Mouse (Mus musculus): ENCODE data around the gene Stk16.

Stk16 gene

GRCm38 (mm10) chr1:75234606-75235005 is 24.0 kb downstream of the Stk16 start:
- DNase-seq (ENCODE audit: extremely low spot score, low read depth, low spot score): no peak

GRCm38 (mm10) chr1:75236117-75237050 is 25.7 kb downstream of the Stk16 start, which contains the start of gene Dnajb2:
Dnajb2 (plus strand) TSS chr1:75236406.
- no peak for DNase-seq (ENCODE audit: extremely low spot score, low read depth, low spot score)

GRCm38 (mm10) chr1:75239591-75239990 is 29.0 kb downstream of the Stk16 start:
- no peak for DNase-seq (ENCODE audit: extremely low spot score, low read depth, low spot score)

GRCm38 (mm10) chr1:75243411-75243810 is 32.8 kb downstream of the Stk16 start:
- no peak for DNase-seq (ENCODE audit: extremely low spot score, low read depth, low spot score)

DNA sequence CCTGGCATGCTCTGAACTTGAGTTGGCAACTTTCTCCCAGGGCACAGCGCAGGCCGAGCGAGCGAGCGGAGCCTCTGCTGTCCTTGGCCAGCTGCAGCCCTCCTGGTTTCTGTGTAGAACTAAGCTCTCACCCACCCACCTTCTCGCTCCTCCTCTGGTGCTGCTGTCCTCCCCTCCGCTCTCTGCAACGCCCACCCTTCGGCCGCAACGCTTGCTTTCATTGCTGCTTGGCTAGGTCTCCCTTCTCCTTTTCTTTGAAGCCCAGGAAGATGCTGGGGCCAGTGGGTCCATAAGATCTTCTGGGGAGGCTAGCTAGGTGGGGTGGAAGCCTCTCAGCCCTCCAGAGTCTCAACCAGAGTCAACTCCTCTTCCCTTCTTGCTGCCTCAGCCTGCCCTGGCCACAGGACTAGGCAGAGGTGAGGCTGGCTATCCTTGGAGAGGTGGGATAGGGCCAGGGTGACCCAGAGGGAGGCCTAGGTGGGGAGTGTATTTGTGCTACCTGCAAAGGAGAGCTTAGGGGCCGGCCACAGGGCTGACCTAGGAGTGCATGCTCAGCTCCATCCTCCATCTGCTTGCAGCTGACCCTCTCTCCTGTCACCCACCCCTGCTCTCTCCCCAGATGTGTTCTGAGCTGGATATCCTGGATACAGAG is 33.7 kb downstream of the Stk16 start:
- DNase-seq (ENCODE audit: extremely low spot score, low read depth, low spot score): no peak

DNA sequence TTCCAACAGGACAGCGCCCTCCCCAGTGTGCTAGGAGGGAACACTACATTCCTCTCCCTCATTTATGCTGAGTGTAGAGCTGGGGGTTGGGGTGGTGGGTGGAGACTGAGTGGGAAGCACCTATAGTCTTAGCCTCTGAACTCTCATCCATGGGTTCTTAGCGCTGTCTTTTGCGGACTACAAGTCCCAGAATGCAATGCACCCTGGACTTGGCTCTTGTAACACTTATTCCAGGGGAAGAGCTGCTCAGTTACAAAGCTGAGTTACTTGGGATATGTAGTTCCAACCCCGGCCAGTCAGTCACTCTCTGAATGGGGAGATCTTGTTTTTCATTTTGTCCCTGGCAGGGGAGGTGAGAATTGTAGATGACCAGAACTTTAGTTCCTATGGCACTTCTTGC is 34.2 kb downstream of the Stk16 start:
- DNase-seq (ENCODE audit: extremely low spot score, low read depth, low spot score): no peak

DNA sequence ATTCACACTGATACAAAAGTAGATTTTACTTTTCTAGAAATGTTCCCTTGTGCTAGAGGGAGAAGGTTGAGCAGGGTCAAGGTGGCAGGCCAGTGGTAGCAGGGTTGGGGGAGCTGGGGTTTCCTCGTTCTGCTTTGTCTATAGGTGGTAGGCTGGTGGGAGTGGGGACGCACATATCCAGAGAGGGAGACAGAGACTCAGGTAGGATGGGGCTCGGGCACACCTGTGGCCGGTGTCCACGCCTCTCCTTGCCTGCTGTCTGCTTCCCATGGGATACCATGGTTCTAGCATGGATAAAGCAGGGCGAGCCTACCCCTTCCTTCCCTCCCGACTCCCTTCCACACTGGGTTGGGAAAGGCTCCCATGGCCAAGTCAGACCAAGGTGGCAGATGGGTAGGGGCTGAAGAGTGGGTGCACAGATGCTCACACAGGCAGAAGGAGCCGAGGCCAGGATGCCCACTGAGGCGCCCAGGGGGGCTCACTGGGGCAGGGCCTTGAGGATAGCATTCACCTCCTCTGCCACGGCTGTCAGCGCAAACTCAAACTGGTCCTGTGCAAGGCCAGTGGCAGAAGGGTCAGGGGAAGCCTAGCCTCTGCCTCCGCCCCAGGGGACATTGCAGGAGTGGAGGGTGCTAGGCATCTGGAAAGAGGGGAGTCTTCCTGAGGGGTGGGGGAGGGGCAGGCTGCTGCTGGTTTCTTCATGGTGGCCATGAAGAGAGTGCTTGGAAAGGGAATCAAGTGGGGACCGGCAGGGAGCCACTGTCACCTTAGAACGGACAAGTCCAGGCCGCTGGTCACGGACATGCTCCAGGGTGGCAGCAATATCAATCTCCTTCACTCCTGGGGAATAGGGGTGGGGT is 36.7 kb downstream of the Stk16 start:
- DNase-seq (ENCODE audit: extremely low spot score, low read depth, low spot score): no peak

DNA sequence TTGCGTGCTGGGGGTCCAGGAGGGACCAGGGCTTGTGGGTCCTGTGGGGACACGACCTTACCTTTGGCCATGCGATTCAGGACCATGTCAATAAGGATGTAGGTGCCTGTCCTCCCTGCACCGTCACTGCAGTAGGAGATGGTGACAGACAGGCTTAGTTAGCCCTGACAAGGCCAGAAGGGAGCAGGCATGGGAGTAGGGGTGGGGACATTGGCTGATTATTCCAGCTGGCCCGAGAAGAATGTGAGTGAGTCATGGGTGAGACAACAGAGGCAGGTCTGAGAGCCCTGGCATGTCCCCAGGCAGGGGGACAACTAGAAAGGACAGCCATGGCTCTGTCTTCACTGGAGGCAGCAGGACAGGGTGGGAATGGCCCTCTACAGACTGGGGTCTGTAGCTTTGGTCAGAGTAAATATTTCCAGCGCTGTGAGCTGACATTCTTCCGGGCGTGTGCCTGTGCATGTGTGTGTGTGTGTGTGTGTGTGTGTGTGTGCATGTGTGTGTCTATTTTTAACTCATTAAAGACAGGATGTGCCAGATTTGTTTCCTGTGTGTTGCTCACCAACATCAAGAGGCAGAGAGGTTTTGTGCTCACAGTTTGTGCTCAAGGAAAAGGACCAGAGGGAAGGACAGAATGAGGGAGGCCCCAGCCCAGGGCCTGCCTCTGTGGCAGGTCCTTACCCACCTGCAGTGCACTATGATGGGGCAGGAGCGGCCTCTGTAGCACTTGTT is 37.6 kb downstream of the Stk16 start:
- no peak for DNase-seq (ENCODE audit: extremely low spot score, low read depth, low spot score)

GRCm38 (mm10) chr1:75250498-75250897 is 39.9 kb downstream of the Stk16 start:
- DNase-seq (ENCODE audit: extremely low spot score, low read depth, low spot score): no peak

DNA sequence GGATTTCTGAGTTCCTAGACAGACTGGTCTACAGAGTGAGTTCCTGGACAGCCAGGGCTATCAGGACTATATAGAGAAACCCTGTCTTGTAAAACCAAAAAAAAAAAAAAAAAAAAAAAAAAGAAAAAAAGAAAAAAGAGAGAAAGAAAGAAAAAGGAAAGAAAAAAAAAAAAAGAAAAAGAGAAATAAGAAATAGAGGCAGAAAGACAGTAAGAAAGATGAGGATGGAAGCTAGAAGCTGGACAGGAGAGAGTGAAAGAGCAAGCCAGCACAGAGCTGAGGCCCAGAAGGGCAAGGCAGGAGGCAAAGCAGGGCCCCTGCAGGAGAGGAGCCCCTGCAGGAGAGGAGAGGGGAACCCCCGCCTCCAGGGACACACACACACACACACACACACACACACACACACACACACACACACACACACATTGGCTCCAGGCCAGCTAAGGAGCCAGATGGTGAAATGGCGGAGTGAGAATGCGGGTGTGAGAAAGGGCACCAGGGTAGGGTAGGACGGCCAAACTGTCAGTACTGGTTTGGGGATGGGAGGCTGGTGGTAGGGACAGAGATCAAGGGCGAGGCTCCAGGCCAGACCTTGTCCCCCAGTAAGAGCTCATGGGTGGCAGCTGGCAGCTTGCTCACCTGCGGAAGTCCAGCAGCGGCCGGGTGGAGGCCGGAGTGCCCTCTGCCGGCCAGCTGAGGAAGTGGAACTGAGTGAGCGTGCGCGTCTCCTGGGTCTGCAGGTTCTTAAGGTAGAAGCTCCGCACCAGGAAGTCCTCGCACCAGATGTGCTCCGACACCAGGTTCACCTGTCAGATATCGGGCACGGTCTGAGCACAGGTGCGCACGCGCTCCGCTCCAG is 40.7 kb downstream of the Stk16 start:
- no peak for DNase-seq (ENCODE audit: extremely low spot score, low read depth, low spot score)

DNA sequence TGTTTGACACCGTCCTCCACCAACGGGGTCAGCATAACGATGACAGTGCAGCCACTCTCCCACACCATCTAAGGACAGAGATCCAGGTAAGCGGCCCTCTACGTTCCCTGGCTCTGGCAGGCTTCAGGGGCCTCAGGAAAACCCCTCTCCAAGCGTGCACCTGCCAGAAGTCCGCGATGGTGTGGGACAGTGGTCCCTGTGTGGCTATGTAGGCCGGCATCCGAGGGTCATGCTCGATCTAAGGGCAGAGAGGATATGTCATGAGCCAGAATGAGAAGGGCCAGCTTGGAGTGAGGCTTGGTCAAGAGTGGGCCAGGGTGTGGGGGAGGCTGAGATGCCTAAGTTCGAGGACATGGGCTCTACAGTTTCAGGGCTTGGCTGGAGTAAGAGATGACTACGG is 41.7 kb downstream of the Stk16 start:
- DNase-seq (ENCODE audit: extremely low spot score, low read depth, low spot score): no peak

- DNase-seq (ENCODE audit: extremely low spot score, low read depth, low spot score): no peak
Observed at GRCm38 (mm10) chr1:75253029-75253428, 42.4 kb downstream of the Stk16 start.

DNA sequence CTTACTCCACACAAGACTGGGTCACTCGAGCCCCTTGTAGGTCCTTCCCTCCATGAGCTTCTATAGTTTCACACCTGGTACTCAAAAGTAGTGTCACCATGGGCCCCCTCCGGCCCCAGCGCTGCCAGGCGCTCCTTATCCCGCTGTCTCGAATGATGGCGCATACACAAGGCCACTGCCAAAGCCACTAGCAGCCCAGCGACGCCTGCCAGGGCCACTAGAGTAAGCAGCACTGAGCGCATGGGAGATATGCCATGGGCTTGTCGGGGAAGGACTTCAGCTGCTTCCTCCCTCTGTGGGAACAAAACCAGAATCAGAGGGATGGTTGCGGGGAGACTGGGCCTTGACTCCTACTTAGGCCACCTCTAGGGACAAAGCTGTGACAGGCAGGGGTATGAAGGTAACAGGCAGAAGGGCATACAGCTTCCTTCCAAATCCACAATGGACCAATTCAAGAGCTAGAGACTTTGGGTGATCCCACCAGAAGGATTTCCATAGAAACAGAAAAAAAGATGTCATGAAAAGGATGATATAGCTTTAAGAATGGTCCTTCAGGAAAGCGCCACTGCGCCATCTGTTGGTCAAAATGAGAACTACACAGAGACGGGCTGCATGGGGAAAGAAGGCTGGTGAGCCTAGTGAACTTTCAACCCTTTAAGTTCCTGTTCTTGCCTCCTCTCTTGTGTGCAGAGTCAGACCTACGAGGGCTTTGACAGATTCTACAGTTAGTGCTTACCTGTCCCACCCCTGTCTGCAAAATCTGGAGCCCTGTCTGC is 43.4 kb downstream of the Stk16 start:
- DNase-seq (ENCODE audit: extremely low spot score, low read depth, low spot score): no peak

- DNase-seq (ENCODE audit: extremely low spot score, low read depth, low spot score): no peak
Observed at GRCm38 (mm10) chr1:75254625-75255013, 44.0 kb downstream of the Stk16 start.

DNA sequence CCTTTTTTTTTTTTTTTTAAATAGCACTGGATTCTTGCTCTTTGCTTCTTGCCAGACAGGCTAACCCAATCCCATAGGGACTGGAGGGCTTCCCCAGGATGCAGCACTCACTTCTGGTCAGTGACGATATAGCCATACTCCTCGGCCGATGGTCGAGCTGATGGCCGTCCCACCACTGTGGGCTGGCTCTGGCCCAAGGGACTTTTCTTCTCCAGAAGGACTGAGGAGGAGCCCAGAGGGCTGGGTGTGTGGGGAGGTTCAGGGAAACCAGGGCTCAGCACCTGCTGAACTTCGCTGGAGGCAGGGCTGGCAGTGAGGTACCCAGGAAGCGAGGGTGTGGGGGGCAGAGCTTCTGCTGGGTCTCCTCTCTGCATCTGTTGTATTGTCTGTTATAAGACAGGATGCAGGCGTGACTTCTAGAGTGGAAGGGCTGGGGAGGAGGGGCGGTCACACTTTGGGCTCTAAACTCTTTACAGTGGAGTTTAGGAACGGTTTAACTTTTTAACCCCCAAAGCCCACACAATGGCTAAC is 44.9 kb downstream of the Stk16 start:
- no peak for DNase-seq (ENCODE audit: extremely low spot score, low read depth, low spot score)

DNA sequence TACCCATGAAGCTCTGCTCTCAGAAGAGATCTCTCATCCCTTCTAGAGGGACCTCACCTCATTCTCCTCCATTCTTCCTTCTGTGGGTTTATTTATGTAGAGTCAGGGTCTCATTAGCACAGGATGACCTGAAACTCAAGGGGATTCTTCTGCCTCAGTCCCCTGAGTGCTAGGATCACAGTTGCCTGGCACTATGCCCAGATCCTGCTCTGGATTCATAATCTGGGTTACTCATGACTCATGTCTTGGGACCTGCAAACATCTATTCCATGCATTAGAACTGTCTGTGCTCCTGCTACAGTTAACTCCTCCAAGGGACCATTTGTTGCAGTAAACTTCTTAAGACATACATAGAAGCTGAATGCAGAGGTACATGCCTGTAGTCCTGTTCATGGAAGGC is 50.6 kb downstream of the Stk16 start:
- DNase-seq (ENCODE audit: extremely low spot score, low read depth, low spot score): no peak

DNA sequence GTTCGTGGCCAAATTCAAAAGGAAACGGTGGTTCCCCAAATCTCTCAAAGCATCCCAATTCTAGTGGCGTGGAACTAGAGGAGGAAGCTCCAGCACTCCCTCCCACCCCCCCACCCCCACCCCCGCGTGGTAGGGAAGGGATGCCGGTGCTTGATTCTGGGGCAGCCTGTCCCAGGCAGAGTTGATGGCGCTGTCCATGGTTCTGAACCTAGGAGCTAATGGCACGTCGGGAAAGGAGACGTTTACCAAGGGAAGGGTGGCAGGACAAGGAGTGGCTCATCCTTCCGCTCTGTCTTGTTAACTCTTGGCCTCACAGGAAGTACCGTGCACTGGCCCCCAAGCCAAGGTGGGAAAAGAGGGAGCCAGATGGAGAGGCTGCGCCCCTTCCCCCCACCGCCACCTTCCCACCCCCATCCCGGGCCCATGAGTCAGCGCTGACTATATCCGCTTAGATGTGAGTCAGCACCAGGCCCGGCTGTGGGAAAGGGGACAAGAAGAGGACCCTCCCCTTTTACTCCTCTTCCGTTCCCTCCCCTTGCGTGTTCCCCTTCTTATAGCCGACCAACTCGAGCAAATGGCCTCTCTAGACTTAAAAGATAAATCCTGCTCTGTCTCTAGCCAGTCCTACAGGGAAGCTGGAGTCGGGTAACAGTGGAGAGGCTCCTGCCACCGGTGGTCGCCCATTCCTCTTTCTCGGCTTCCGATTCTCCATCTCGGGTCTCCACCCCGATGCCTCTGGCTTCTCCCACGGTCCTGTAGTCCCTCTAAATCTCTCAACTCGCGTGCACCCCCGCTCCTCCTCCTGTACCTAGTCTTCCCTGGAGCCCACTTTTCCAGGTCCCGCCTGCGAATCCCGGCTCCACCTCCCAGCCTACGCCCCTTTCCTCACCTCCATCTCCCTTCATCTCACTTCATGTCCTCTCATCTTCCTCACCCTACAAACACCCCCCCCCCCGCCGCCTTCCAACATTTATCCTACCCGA is 52.6 kb downstream of the Stk16 start:
- DNase-seq (ENCODE audit: extremely low spot score, low read depth, low spot score): no peak
